Comparison of ENCODE assay signal across 8 mouse cellular contexts in genomic region chr17:21517130-21517671, GRCm38 (mm10). TPM values are rescaled to one million over a fixed set of nuclear protein-coding genes. Genes with fewer than 3 reads are reported as not detected.
A peak's percentile ranks its signal among the peaks of the same experiment; 100 is the strongest.
DNase-seq lines count a peak whose midpoint lies in the region; ATAC-seq and TF ChIP-seq lines count a peak whose summit lies in the region.

No protein-coding gene starts in this region.

- no peak for TF ChIP-seq EP300 in liver, embryonic 14.5 days (IDR thresholded peaks at IDR 0.05; ENCODE audit: low read depth)

- TF ChIP-seq POLR2A in thymus, adult 2 months (IDR thresholded peaks at IDR 0.05; ENCODE audit: control insufficient read depth, extremely low read depth, insufficient read depth, low read length, poor library complexity) = no peak

- no peaks in the 10 kb centered on the region for H3K79me3 ChIP-seq in C2C12 (ENCODE audit: low read depth)

- no peaks in the 10 kb centered on the region for H3K36me3 ChIP-seq in C2C12 (ENCODE audit: control insufficient read depth, insufficient read depth)
- H3K36me3 ChIP-seq in forebrain, embryonic 14.5 days (ENCODE audit: control insufficient read depth, insufficient read depth, low read length) = no peaks in the 10 kb centered on the region
- H3K36me3 ChIP-seq in liver, embryonic 14.5 days (replicated peaks; ENCODE audit: control insufficient read depth, insufficient read depth, low read depth) = no peaks in the 10 kb centered on the region
- no peaks in the 10 kb centered on the region for H3K36me3 ChIP-seq in thymus, adult 2 months (ENCODE audit: control insufficient read depth, insufficient read depth, low read length)

- H3K9me3 ChIP-seq in forebrain, embryonic 14.5 days (replicated peaks; ENCODE audit: control insufficient read depth, low read length) = no peaks in the 10 kb centered on the region
- H3K9me3 ChIP-seq in liver, embryonic 14.5 days (ENCODE audit: control insufficient read depth, low read length) = no peaks in the 10 kb centered on the region

- peak overlapping the region; percentile 79 for H3K4me3 ChIP-seq in gastrocnemius, adult 2 months
- H3K4me3 ChIP-seq in C2C12 (ENCODE audit: insufficient read depth, poor library complexity, severe bottlenecking) = no peak overlapping the region
- peak overlapping the region; percentile 44 for H3K4me3 ChIP-seq in forebrain, embryonic 14.5 days (ENCODE audit: low read depth, low read length)
- H3K4me3 ChIP-seq in liver, embryonic 14.5 days (ENCODE audit: insufficient read depth in 1 of 2, low read depth in 2 of 2, low read length in 2 of 2) = peak overlapping the region; percentile 66 to 93; a peak in 3 of 4 replicates
- H3K4me3 ChIP-seq in thymus, adult 2 months (ENCODE audit: control insufficient read depth, insufficient read depth, low read length) = no peak overlapping the region

- peak overlapping the region; percentile 15 for H3ac ChIP-seq in C2C12 (ENCODE audit: control insufficient read depth, insufficient read length, low read depth)

- peak overlapping the region; percentile 97 for H3K27ac ChIP-seq in gastrocnemius, adult 2 months
- H3K27ac ChIP-seq in forebrain, embryonic 14.5 days (ENCODE audit: low read depth, low read length) = peak overlapping the region; percentile 80; the same call in 1 of the 2 replicates
- H3K27ac ChIP-seq in liver, embryonic 14.5 days = no peak overlapping the region
- H3K27ac ChIP-seq in thymus, adult 2 months (ENCODE audit: control insufficient read depth, insufficient read depth, low read length) = no peak overlapping the region

- no peak for DNase-seq in gastrocnemius, adult 2 months
- no peak for DNase-seq in gastrocnemius, adult 8-10 months (ENCODE audit: low spot score in 2 of 2)
- DNase-seq in forebrain, embryonic 14.5 days (ENCODE audit: low spot score) = no peak
- DNase-seq in liver, embryonic 14.5 days (ENCODE audit: low read depth in 3 of 3, low spot score in 3 of 3) = no peak
- no peak for DNase-seq in thymus, adult 2 months
- no peak for DNase-seq in spleen, adult 12 weeks (ENCODE audit: low spot score)
- no peak for DNase-seq in left cerebral cortex, postnatal 14 days (ENCODE audit: low spot score in 2 of 2)

- WGBS in forebrain, embryonic 14.5 days = 31% methylated on average over 4 of the region's 4 CpGs
- WGBS in liver, embryonic 14.5 days (ENCODE audit: insufficient replicate concordance) = 17% methylated on average over 4 of the region's 4 CpGs
- WGBS in thymus, adult 2 months = 25% methylated on average over 4 of the region's 4 CpGs

- no peaks in the 10 kb centered on the region for H3K27me3 ChIP-seq in C2C12 (ENCODE audit: control insufficient read depth, insufficient read depth, insufficient read length)
- H3K27me3 ChIP-seq in forebrain, embryonic 14.5 days (replicated peaks; ENCODE audit: control insufficient read depth, insufficient read depth, low read length) = no peaks in the 10 kb centered on the region
- H3K27me3 ChIP-seq in liver, embryonic 14.5 days (ENCODE audit: control insufficient read depth, insufficient read depth, low read length) = no peaks in the 10 kb centered on the region
- no peaks in the 10 kb centered on the region for H3K27me3 ChIP-seq in thymus, adult 2 months (ENCODE audit: control insufficient read depth, insufficient read depth, low read length)

- H3K79me2 ChIP-seq in C2C12 (ENCODE audit: control insufficient read depth, insufficient read depth) = no peaks in the 10 kb centered on the region

- H3K9ac ChIP-seq in forebrain, embryonic 14.5 days (ENCODE audit: low read length) = peak overlapping the region; percentile 64
- H3K9ac ChIP-seq in liver, embryonic 14.5 days (replicated peaks) = peak overlapping the region; percentile 78

- peak overlapping the region; percentile 79 for H3K4me2 ChIP-seq in forebrain, embryonic 14.5 days (ENCODE audit: low read length)
- H3K4me2 ChIP-seq in liver, embryonic 14.5 days (ENCODE audit: low read depth) = peak overlapping the region; percentile 75

- ATAC-seq in forebrain, embryonic 14.5 days = peak; percentile 17; the same call in 1 of the 2 replicates
- no peak for ATAC-seq in liver, embryonic 14.5 days (ENCODE audit: insufficient read depth)

- TF ChIP-seq CTCF in gastrocnemius, adult 2 months (IDR thresholded peaks at IDR 0.05) = no peak
- no peak for TF ChIP-seq CTCF in C2C12 (IDR thresholded peaks at IDR 0.05; ENCODE audit: control insufficient read depth, insufficient read depth, insufficient read length)
- TF ChIP-seq CTCF in liver, embryonic 14.5 days (IDR thresholded peaks at IDR 0.05; ENCODE audit: low read depth) = no peak
- no peak for TF ChIP-seq CTCF in thymus, adult 2 months (IDR thresholded peaks at IDR 0.05; ENCODE audit: borderline replicate concordance, control insufficient read depth, extremely low read depth, insufficient read depth, low read length, poor library complexity)

- intact Hi-C loops in gastrocnemius, adult 2 months (cut with DNase I) = loop anchor here (2.0 to 5.0 kb wide), 4 partner anchors 16 to 244 kb away; partner anchors contain the start of genes Zfp51 and Zfp54
- intact Hi-C loops in left cerebral cortex, postnatal 14 days (cut with DNase I) = loop anchor here (2.0 to 5.0 kb wide), 3 partner anchors 50 to 245 kb away; partner anchors contain the start of genes Zfp51 and Zfp948

- H3K4me1 ChIP-seq in forebrain, embryonic 14.5 days (ENCODE audit: control insufficient read depth, insufficient read depth, low read length) = 0 out of 2 replicates have a peak, but pooled peaks cover 3% of the 10 kb centered on the region
- peaks cover 0 to 3% of the 10 kb centered on the region in 2 experiments; a peak in 2 of 4 replicates for H3K4me1 ChIP-seq in liver, embryonic 14.5 days (replicated peaks; ENCODE audit: control insufficient read depth in 2 of 2, insufficient read depth in 2 of 2, low read length in 1 of 2)
- H3K4me1 ChIP-seq in thymus, adult 2 months (replicated peaks; ENCODE audit: control insufficient read depth, insufficient read depth, low read length) = no peaks in the 10 kb centered on the region

TF ChIP-seq in C2C12, 6 proteins besides CTCF, POLR2A, EP300 and RAD21:
- TF ChIP-seq FOSL1 (IDR thresholded peaks at IDR 0.05; ENCODE audit: insufficient read depth, low read length, poor library complexity, severe bottlenecking) = no peak
- TF ChIP-seq MAX (IDR thresholded peaks at IDR 0.05) = no peak
- TF ChIP-seq MYOG (IDR thresholded peaks at IDR 0.05; ENCODE audit: control insufficient read depth, extremely low read depth, insufficient read length) = no peak
- TF ChIP-seq CEBPB (IDR thresholded peaks at IDR 0.05; ENCODE audit: low read depth) = no peak
- no peak for TF ChIP-seq USF1 (IDR thresholded peaks at IDR 0.05; ENCODE audit: low read depth)
- TF ChIP-seq MYOD1 (IDR thresholded peaks at IDR 0.05; ENCODE audit: control insufficient read depth, insufficient read length, low read depth) = no peak

RNA-seq across cellular contexts. Expression of gene Zfp52, which starts 18.1 kb away (rescaled TPM):
- total RNA-seq in gastrocnemius, adult 2 months (2021) = 1 to 10 TPM; 5.7 to 8.0 TPM
- 10 to 100 TPM in 1 of 4 experiments, 1 to 10 TPM in 3; 6.9 to 11.4 (median 8.5) TPM for total RNA-seq in gastrocnemius, adult 8-10 months (2022)
- 2.8 TPM for polyA plus RNA-seq in C2C12 (2012; fragmentation: generic; extraction: Trizol)
- 1.4 and 1.9 TPM in 2 replicates for polyA plus RNA-seq in forebrain, embryonic 14.5 days (2014; fragmentation: Nextera tagmentation; extraction: Ambion mirVana)
- polyA plus RNA-seq in liver, embryonic 14.5 days (2012; rRNA removed) = 0.28 and 0.50 TPM in 2 replicates
- polyA plus RNA-seq in liver, embryonic 14.5 days (2014; fragmentation: Nextera tagmentation; extraction: Ambion mirVana) = 0.48 and 0.51 TPM in 2 replicates
- polyA plus RNA-seq in thymus, adult 2 months (2012; rRNA removed) = 0.47 and 0.73 TPM in 2 replicates
- 1 to 10 TPM; 6.0 to 6.2 TPM for total RNA-seq in left cerebral cortex, postnatal 14 days (2021)

RNA-seq across cellular contexts. Expression of gene Zfp53, which starts 28.4 kb away (rescaled TPM):
- total RNA-seq in gastrocnemius, adult 2 months (2021) = 1 to 10 TPM; 1.9 to 2.2 TPM
- total RNA-seq in gastrocnemius, adult 8-10 months (2022) = 1 to 10 TPM; 1.3 to 1.8 (median 1.5) TPM
- 2.0 TPM for polyA plus RNA-seq in C2C12 (2012; fragmentation: generic; extraction: Trizol)
- 9.3 and 11.6 TPM in 2 replicates for polyA plus RNA-seq in forebrain, embryonic 14.5 days (2014; fragmentation: Nextera tagmentation; extraction: Ambion mirVana)
- 0.68 and 1.4 TPM in 2 replicates for polyA plus RNA-seq in liver, embryonic 14.5 days (2012; rRNA removed)
- 2.5 and 2.6 TPM in 2 replicates for polyA plus RNA-seq in liver, embryonic 14.5 days (2014; fragmentation: Nextera tagmentation; extraction: Ambion mirVana)
- polyA plus RNA-seq in thymus, adult 2 months (2012; rRNA removed) = 2.9 and 3.7 TPM in 2 replicates
- total RNA-seq in left cerebral cortex, postnatal 14 days (2021) = 1 to 10 TPM; 3.3 to 3.8 TPM

RNA-seq across cellular contexts. Expression of gene Zfp948, which starts 49.6 kb away (rescaled TPM):
- 1 to 10 TPM; 1.6 to 3.8 TPM for total RNA-seq in gastrocnemius, adult 2 months (2021)
- total RNA-seq in gastrocnemius, adult 8-10 months (2022) = 1 to 10 TPM in 3 of 4 experiments, under 1 TPM in 1; 0.97 to 1.9 (median 1.6) TPM
- 2.3 TPM for polyA plus RNA-seq in C2C12 (2012; fragmentation: generic; extraction: Trizol)
- 22.7 and 23.0 TPM in 2 replicates for polyA plus RNA-seq in forebrain, embryonic 14.5 days (2014; fragmentation: Nextera tagmentation; extraction: Ambion mirVana)
- polyA plus RNA-seq in liver, embryonic 14.5 days (2012; rRNA removed) = 2.0 and 3.6 TPM in 2 replicates
- polyA plus RNA-seq in liver, embryonic 14.5 days (2014; fragmentation: Nextera tagmentation; extraction: Ambion mirVana) = 6.3 and 7.6 TPM in 2 replicates
- polyA plus RNA-seq in thymus, adult 2 months (2012; rRNA removed) = 0.14 and 0.44 TPM in 2 replicates
- total RNA-seq in left cerebral cortex, postnatal 14 days (2021) = 10 to 100 TPM; 12.3 to 14.1 TPM

Comparison
In these comparisons a context has a peak if more than half of its experiments do, and no peak if none do; other contexts are left out.
1. H3K27ac ChIP-seq: peak in gastrocnemius, adult 2 months (single experiment) and forebrain, embryonic 14.5 days (single experiment); none in liver, embryonic 14.5 days (single experiment) and thymus, adult 2 months (single experiment).
2. H3K4me3 ChIP-seq: peak in gastrocnemius, adult 2 months (single experiment), forebrain, embryonic 14.5 days (single experiment) and liver, embryonic 14.5 days (2 of 2); none in C2C12 (single experiment) and thymus, adult 2 months (single experiment).